Mouse (Mus musculus): ENCODE data around the gene Mvp.

DNA sequence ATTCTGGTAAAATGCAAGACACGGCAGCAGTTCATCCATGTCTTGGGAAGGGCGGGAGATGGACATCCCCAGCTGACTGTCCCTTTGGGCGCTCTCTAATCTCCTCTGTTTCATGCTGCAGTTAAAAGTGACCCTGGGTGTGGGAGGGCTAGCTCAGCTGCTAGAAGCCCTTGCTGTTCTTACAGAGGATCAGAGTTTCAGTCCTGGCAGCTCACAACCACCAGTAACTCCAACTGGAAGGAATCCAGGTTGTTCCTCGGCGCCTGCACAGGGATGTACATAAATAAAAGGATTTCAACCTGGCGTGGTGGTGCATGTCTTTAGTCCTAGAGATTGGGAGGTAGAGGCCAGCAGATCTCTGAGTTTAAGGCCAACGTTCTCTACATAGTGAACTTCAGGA, 31.3 kb downstream of the Mvp start:
- TF ChIP-seq CTCF (IDR thresholded peaks at IDR 0.05; ENCODE audit: low read depth) (no peak), EP300 (IDR thresholded peaks at IDR 0.05; ENCODE audit: low read depth) (no peak)
